Comparison of ENCODE assay signal across 15 mouse cellular contexts in the genomic region with DNA sequence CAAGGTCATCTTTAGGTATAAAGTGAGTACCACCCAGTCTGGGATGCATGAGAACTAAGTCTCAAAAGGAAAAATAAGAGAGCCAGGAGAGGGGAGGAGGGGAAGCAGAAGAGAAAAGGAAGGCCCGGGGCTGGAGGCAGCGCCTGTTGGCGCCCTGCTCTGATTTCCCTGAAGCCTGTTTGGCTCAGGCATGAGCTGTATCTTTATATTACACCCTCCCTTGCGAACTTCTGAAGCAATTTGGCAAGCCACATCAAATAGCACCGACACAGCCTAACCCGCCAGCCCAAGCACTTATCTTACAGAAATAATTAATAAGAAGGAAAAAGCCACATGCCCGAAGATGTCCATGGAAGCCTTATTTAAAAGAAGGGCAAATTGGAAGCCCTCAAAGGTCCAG.
"Had no signal": no experiment of that assay in that cellular context is flagged by ENCODE, and none has a peak within 500 bp of the region (broad histone marks: within the 10 kb centered on the region; RNA-seq: fewer than 3 reads in every experiment).

No protein-coding gene starts in this region.

- H3K36me3 ChIP-seq: lung, embryonic 15.5 days; midbrain, embryonic 13.5 days; midbrain, embryonic 15.5 days; neural tube, embryonic 12.5 days had no signal

- H3K4me1 ChIP-seq: lung, embryonic 15.5 days; midbrain, embryonic 13.5 days; midbrain, embryonic 15.5 days; neural tube, embryonic 12.5 days had no signal

- H3K4me3 ChIP-seq: lung, embryonic 15.5 days; megakaryocyte, embryonic 14.5 days; midbrain, embryonic 13.5 days; midbrain, embryonic 15.5 days; neural tube, embryonic 12.5 days had no signal

- H3K27me3 ChIP-seq: lung, embryonic 15.5 days; midbrain, embryonic 13.5 days; midbrain, embryonic 15.5 days; neural tube, embryonic 12.5 days had no signal

- DNase-seq: liver, postnatal 0 days; lung, adult 2 months; lung, postnatal 14 days; lung, postnatal 36 days; right cerebral cortex, postnatal 14 days; spleen, adult 18-20 months; thymus, adult 18-20 months; thymus, postnatal 14 days; thymus, postnatal 36 days had no signal

- H3K9ac ChIP-seq: liver, postnatal 0 days; lung, embryonic 15.5 days; midbrain, embryonic 13.5 days; midbrain, embryonic 15.5 days; neural tube, embryonic 12.5 days had no signal

- H3K27ac ChIP-seq: lung, embryonic 15.5 days; macrophage; midbrain, embryonic 13.5 days; midbrain, embryonic 15.5 days; neural tube, embryonic 12.5 days had no signal
